Mouse (Mus musculus): ENCODE data around the gene Smim12. TPM values are rescaled to one million over a fixed set of nuclear protein-coding genes. Genes with fewer than 3 reads are reported as not detected.

The Smim12 gene
- polyA plus RNA-seq, 1 experiment from 2014 or later = 56.6 TPM

GRCm38 (mm10) chr4:127216251-127216651 is 27.3 kb upstream of the Smim12 start:
- H3K27me3 ChIP-seq = no peaks in the 10 kb centered on the region
- WGBS = 64% methylated on average over 4 of the region's 4 CpGs
- no peak overlapping the region for H3K27ac ChIP-seq (replicated peaks)
- ATAC-seq (ENCODE audit: low FRiP score, low read depth) = no peak
- no peaks in the 10 kb centered on the region for H3K9me3 ChIP-seq
- no peak overlapping the region for H3K4me3 ChIP-seq
- H3K4me2 ChIP-seq = no peak overlapping the region
- peaks cover 4% of the 10 kb centered on the region for H3K36me3 ChIP-seq
- H3K4me1 ChIP-seq (replicated peaks) = peaks cover 3% of the 10 kb centered on the region
- no peak overlapping the region for H3K9ac ChIP-seq

DNA sequence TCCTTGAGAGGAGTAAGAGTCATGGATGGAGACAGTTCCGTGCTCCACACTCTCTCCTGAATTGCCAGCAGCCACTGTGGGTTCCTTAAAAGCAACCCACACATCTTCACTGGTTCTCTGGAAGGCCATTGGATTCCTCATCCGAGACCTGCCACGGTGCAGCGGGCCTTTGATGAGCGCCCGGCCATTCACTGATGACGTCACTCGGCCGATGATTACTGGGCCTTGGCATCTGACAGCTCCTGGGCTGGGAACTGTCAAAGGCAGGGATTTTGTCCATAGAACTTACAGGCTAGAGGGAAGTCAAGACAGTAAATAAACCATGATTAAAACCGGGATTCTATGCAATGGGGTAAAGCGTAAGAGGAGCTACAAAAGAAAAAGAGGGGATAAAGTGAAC is 26.5 kb upstream of the Smim12 start:
- 60% methylated on average over 11 of the region's 11 CpGs for WGBS
- no peak for ATAC-seq (ENCODE audit: low FRiP score, low read depth)
- Histone ChIP-seq H3K9ac (no peak overlapping the region), H3K9me3 (no peaks in the 10 kb centered on the region), H3K4me2 (no peak overlapping the region), H3K4me1 (replicated peaks) (no peaks in the 10 kb centered on the region; the same call in 1 of the 2 replicates), H3K4me3 (no peak overlapping the region), H3K36me3 (peaks cover 4% of the 10 kb centered on the region), H3K27ac (replicated peaks) (no peak overlapping the region), H3K27me3 (0 out of 2 replicates have a peak, but pooled peaks cover 2% of the 10 kb centered on the region)

- peaks cover 4% of the 10 kb centered on the region for H3K36me3 ChIP-seq
- no peaks in the 10 kb centered on the region for H3K9me3 ChIP-seq
- no peak overlapping the region for H3K4me3 ChIP-seq
- H3K4me1 ChIP-seq (replicated peaks) = peaks cover 24% of the 10 kb centered on the region; the same call in 1 of the 2 replicates
- ATAC-seq (ENCODE audit: low FRiP score, low read depth) = no peak
- H3K27me3 ChIP-seq = 0 out of 2 replicates have a peak, but pooled peaks cover 2% of the 10 kb centered on the region
- 43% methylated on average over 10 of the region's 10 CpGs for WGBS
- no peak overlapping the region for H3K27ac ChIP-seq (replicated peaks)
- no peak overlapping the region for H3K9ac ChIP-seq
- no peak overlapping the region for H3K4me2 ChIP-seq
Measured at GRCm38 (mm10) chr4:127223291-127223690, 20.3 kb upstream of the Smim12 start.

- ATAC-seq (ENCODE audit: low FRiP score, low read depth) = no peak
- Histone ChIP-seq H3K36me3 (peaks cover 4% of the 10 kb centered on the region), H3K4me2 (no peak overlapping the region), H3K9ac (no peak overlapping the region), H3K4me3 (no peak overlapping the region), H3K27ac (replicated peaks) (no peak overlapping the region), H3K27me3 (0 out of 2 replicates have a peak, but pooled peaks cover 2% of the 10 kb centered on the region), H3K9me3 (no peaks in the 10 kb centered on the region), H3K4me1 (replicated peaks) (peaks cover 24% of the 10 kb centered on the region; the same call in 1 of the 2 replicates)
- 57% methylated on average over 4 of the region's 4 CpGs for WGBS
Measured at GRCm38 (mm10) chr4:127223755-127224154, 19.8 kb upstream of the Smim12 start.

GRCm38 (mm10) chr4:127224444-127225100 is 19.0 kb upstream of the Smim12 start:
- peaks cover 24% of the 10 kb centered on the region; the same call in 1 of the 2 replicates for H3K4me1 ChIP-seq (replicated peaks)
- H3K36me3 ChIP-seq = peaks cover 4% of the 10 kb centered on the region
- no peaks in the 10 kb centered on the region for H3K9me3 ChIP-seq
- no peak overlapping the region for H3K27ac ChIP-seq (replicated peaks)
- 18% methylated on average over 19 of the region's 19 CpGs for WGBS
- H3K4me3 ChIP-seq = no peak overlapping the region
- no peak for ATAC-seq (ENCODE audit: low FRiP score, low read depth)
- peak overlapping the region; percentile 14; the same call in 1 of the 2 replicates for H3K4me2 ChIP-seq
- no peak overlapping the region; the same call in 1 of the 2 replicates for H3K9ac ChIP-seq
- 0 out of 2 replicates have a peak, but pooled peaks cover 2% of the 10 kb centered on the region for H3K27me3 ChIP-seq

DNA sequence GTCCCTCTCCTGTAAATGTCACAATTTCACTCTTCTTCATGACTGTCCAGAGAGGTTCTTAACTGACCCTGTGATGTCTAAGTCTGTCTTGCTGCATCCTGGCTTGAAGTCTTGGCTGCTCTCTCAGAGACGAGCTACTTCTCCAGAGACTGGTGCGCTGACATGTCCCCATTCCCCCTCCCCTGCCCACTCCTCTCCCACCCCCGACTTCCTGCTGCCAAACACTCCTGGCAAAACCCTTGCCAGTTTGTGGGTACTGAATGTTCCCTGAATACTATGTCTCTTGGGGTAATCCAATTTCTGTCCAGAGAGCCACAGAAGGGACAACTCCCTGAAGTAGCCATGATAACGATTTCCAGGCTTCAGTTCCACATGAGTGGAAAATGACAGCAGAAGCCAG is 17.5 kb upstream of the Smim12 start:
- no peak overlapping the region for H3K4me3 ChIP-seq
- H3K27ac ChIP-seq (replicated peaks) = no peak overlapping the region
- peaks cover 25% of the 10 kb centered on the region for H3K4me1 ChIP-seq (replicated peaks)
- H3K9me3 ChIP-seq = no peaks in the 10 kb centered on the region
- 0 out of 2 replicates have a peak, but pooled peaks cover 2% of the 10 kb centered on the region for H3K27me3 ChIP-seq
- no peaks in the 10 kb centered on the region for H3K36me3 ChIP-seq
- no peak overlapping the region for H3K9ac ChIP-seq
- no peak for ATAC-seq (ENCODE audit: low FRiP score, low read depth)
- 26% methylated on average over 4 of the region's 4 CpGs for WGBS
- no peak overlapping the region for H3K4me2 ChIP-seq

- peak; percentile 32 for ATAC-seq (ENCODE audit: low FRiP score, low read depth)
- Histone ChIP-seq H3K4me2 (no peak overlapping the region), H3K4me1 (replicated peaks) (peaks cover 36% of the 10 kb centered on the region), H3K36me3 (no peaks in the 10 kb centered on the region), H3K27me3 (no peaks in the 10 kb centered on the region), H3K4me3 (no peak overlapping the region), H3K27ac (replicated peaks) (peak overlapping the region; percentile 43), H3K9ac (no peak overlapping the region), H3K9me3 (no peaks in the 10 kb centered on the region)
- 14% methylated on average over 17 of the region's 17 CpGs for WGBS
Measured at GRCm38 (mm10) chr4:127227051-127227673, 16.4 kb upstream of the Smim12 start.

DNA sequence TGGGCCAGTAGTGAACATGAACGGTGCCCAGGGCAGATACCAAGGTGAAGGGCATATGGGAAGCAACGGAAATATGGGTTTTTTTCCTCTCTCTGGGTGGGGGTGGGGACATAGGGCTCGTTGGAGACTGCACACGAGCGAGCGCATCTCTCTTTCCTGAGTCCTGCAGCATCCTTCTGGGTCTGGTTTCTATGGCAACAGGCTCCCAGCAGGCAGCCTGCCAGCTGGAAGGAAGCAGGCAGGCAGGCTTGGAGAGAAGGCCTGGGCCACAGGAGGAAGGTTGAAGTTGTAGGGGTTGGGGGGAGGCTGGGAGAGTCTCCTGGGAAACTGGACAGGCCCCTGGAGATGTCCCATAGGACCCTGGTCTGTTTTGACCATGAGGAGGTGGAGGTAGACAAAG is 11.6 kb upstream of the Smim12 start:
- WGBS = 8% methylated on average over 6 of the region's 6 CpGs
- H3K27ac ChIP-seq (replicated peaks) = peak overlapping the region; percentile 81
- peak; percentile 75 for ATAC-seq (ENCODE audit: low FRiP score, low read depth)
- H3K9me3 ChIP-seq = no peaks in the 10 kb centered on the region
- no peaks in the 10 kb centered on the region for H3K27me3 ChIP-seq
- peaks cover 49% of the 10 kb centered on the region for H3K4me1 ChIP-seq (replicated peaks)
- peak overlapping the region; percentile 36 for H3K4me2 ChIP-seq
- H3K4me3 ChIP-seq = no peak overlapping the region
- H3K9ac ChIP-seq = no peak overlapping the region
- no peaks in the 10 kb centered on the region; the same call in 1 of the 2 replicates for H3K36me3 ChIP-seq

- Histone ChIP-seq H3K36me3 (no peaks in the 10 kb centered on the region; the same call in 1 of the 2 replicates), H3K4me2 (peak overlapping the region; percentile 36), H3K27me3 (no peaks in the 10 kb centered on the region), H3K4me1 (replicated peaks) (peaks cover 45% of the 10 kb centered on the region), H3K4me3 (no peak overlapping the region), H3K9me3 (no peaks in the 10 kb centered on the region), H3K9ac (no peak overlapping the region), H3K27ac (replicated peaks) (peak overlapping the region; percentile 81)
- WGBS = 13% methylated on average over 5 of the region's 5 CpGs
- peak; percentile 55 for ATAC-seq (ENCODE audit: low FRiP score, low read depth)
Measured at GRCm38 (mm10) chr4:127232551-127232950, 11.0 kb upstream of the Smim12 start.

DNA sequence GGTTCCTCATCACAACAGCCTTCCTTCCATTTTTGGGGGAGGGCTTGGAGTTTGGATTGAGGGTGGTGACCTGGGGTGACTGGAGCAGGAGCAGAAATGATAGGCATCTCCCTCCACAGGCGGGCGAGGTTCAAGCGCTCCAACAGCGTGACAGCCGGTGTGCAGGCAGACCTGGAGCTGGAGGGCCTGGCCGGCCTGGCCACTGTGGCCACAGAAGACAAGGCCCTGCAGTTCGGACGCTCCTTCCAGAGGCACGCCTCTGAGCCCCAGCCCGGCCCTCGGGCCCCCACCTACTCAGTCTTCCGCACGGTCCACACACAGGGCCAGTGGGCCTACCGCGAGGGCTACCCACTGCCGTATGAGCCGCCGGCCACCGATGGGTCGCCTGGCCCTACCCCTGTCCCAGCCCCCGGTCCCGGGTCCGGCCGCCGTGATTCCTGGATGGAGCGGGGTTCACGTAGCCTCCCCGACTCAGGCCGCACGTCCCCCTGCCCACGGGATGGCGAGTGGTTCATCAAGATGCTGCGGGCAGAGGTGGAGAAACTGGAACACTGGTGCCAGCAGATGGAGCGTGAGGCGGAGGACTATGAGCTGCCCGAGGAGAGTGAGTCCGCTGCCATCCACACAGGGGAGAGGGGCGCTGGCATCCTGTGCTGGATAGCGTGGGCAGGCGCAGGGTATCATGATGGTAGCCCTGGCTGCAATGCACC is 10.0 kb upstream of the Smim12 start:
- H3K27me3 ChIP-seq = no peaks in the 10 kb centered on the region
- H3K4me2 ChIP-seq = no peak overlapping the region
- 88% methylated on average over 40 of the region's 40 CpGs for WGBS
- H3K4me3 ChIP-seq = no peak overlapping the region
- H3K27ac ChIP-seq (replicated peaks) = peak overlapping the region; percentile 81
- H3K9me3 ChIP-seq = no peaks in the 10 kb centered on the region
- no peaks in the 10 kb centered on the region; the same call in 1 of the 2 replicates for H3K36me3 ChIP-seq
- no peak overlapping the region for H3K9ac ChIP-seq
- H3K4me1 ChIP-seq (replicated peaks) = peaks cover 41% of the 10 kb centered on the region
- no peak for ATAC-seq (ENCODE audit: low FRiP score, low read depth)

DNA sequence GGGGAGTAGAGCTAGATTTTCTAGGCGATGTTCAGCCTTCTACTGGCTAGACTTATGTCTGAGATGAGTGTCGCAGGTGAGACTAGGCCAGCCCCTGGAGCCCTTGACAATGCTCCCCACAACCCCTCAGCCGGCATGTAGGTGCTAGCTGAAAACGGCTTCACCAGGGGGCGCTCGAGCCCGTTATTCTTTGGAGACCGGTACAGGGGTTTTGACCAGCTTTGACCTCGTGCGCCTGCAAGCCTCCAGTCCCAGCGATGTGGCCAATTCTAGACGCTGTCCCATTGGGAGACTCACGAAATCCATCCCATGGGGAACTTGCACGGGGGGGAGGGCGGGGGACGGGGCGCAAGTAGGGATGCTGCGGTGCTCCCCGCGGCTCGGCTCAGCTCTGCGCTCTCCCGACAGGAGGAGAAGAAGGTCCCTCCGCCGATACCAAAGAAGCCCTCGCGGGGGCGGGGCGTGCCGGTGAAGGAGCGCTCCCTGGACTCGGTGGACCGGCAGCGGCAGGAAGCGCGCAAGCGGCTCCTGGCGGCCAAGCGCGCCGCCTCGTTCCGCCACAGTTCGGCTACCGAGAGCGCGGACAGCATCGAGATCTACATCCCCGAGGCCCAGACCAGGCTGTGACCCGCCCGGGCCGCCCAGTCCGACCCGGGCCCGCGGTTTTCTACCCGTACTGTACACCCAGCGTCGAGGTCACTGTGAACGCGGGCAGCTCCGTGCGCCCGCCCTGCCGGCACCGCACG is 7.7 kb upstream of the Smim12 start:
- ATAC-seq (ENCODE audit: low FRiP score, low read depth) = peak; percentile 63; the same call in 1 of the 2 replicates
- Histone ChIP-seq H3K27ac (replicated peaks) (peak overlapping the region; percentile 77), H3K9me3 (no peaks in the 10 kb centered on the region), H3K27me3 (no peaks in the 10 kb centered on the region), H3K9ac (peak overlapping the region; percentile 67), H3K4me1 (replicated peaks) (peaks cover 40% of the 10 kb centered on the region), H3K4me3 (peak overlapping the region; percentile 49), H3K36me3 (no peaks in the 10 kb centered on the region; the same call in 1 of the 2 replicates), H3K4me2 (peak overlapping the region; percentile 97)
- WGBS = 1% methylated on average over 59 of the region's 67 CpGs
